Mouse (Mus musculus): ENCODE results near the gene Myrf.

DNA sequence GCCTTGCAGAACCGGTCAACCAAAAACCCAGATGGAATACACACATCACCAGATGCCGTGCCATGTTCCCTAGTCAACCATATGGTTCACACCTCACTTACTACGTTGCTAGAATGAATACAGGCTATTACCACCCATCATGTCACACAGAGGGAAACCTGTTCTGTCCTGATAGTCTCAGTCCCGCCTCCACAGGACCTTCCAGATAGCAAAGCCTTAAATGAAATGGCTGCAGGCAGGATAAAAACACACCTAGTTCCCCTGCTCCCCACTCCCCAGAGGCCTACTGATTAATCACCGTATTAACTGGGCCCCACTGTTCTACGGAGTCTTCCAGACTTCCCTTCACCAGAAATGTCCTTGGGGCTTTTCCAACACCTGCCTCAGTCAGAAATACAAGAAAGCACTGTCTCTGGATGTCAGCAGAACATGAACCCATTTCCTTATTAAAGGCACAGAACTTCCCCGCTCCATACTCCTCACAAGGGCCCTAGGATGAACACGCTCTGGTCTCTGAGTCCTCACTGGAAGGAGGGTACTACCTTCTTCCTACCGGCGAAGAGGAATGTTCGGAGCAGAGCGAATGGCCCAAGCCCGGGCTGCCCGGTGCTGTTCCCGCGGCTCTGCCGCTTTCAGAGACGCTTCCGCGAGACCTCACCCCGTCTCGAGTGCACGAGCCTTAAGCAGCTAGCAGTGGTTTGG, 37.3 kb downstream of the Myrf start:
- TF ChIP-seq POLR2A (IDR thresholded peaks at IDR 0.05; ENCODE audit: low read depth, low read length) (no peak), CTCF (IDR thresholded peaks at IDR 0.05; ENCODE audit: extremely low read depth, insufficient read length, insufficient replicate concordance, low read depth, low read length) (no peak)

All from small intestine, adult 2 months (tissue).